Mouse (Mus musculus): ENCODE results near the gene Kcnmb3.
"Not testable (repeated sequence)": the region's sequence is repeated elsewhere in the genome, so short reads cannot be mapped to it uniquely, and the experiment has no call there.

Kcnmb3 gene

GRCm38 (mm10) chr3:32434016-32434415 is 58.0 kb downstream of the Kcnmb3 start:
- no peak for DNase-seq (ENCODE audit: low read depth, low spot score)

DNA sequence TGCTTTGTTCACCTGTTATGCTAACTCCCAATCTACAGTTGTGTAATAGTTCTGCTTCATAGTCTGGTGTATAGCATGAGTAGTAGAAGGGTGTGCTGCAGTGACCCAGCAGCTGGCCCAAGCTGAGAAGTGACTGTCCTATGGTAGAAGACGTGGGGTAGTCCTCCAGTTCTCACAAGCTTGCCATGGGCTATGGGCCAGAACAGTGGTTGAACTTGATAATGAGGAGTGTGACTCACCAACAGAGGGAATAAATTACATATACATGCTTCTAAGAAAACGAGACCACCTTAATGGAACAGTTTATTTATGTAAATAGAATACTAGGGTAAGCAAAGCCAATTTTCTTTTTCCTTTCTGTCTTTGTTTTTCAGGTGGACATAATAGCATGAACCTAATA is 61.6 kb downstream of the Kcnmb3 start:
- DNase-seq (ENCODE audit: low read depth, low spot score) = no peak

DNA sequence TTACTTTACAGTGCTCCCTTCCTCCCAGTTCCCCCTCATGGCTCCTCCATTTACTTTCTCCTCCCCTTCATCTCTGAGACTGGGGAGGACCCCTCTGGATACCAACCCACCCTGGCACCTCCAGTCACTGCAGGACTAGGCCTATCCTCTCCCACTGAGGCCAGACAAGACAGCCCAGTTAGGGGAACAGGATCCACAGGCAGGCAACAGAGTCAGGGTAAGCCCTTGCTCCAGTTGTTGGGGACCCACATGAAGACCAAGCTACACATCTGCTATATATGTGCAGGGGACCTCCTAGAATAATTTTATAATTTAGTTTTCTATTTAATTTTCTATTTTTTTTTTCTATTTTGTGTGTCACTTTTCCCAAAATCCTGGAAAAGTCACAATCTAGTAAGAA is 62.7 kb downstream of the Kcnmb3 start:
- DNase-seq (ENCODE audit: low read depth, low spot score) = not testable (repeated sequence)

DNA sequence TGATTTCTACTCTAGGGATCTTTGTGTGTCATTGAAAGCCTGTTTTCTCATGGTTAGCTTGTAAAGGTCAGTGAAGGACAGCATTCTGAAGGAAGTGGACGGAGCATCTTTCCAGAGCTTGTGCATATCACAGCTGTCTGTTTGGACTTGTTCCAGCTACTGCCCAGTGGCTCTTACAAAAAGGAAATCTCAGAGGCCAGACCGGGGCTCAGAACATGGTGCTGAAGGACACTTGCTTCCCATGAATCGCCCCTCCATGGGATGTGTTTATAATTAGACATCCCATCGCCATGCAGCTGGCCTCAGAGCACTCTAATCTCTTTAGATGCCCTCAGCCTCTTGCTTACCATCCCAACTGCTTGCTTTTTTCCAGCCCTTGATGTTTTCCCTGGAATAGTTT is 63.1 kb downstream of the Kcnmb3 start:
- DNase-seq (ENCODE audit: low read depth, low spot score) = no peak

- no peak for DNase-seq (ENCODE audit: low read depth, low spot score)
Observed at GRCm38 (mm10) chr3:32428361-32428760, 63.7 kb downstream of the Kcnmb3 start.

DNA sequence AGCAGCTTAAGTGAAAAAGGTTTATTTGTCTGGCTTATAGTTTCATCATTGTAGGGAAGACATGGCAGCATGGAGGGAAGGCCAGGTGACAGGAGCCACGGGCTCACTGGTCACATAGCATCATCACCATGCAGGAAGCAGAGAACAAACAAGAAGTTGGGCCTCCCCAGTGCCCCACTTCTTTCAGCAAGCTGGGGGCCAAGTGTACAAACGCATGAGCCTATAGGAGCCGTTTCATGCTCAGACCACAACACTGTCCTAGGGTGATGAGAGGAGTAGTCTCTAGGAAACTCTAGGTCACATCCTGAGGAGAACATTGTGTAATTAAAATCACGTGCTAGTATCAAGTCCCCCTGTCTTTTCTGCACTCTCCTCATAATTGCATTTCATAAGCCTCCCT is 64.3 kb downstream of the Kcnmb3 start:
- no peak for DNase-seq (ENCODE audit: low read depth, low spot score)

Measured in ZHBTc4 (cell line).